Mouse (Mus musculus) embryonic fibroblast, embryonic 13.5 days (primary cell): Measurements from ENCODE around the gene Shank2.

ENCODE experiments used
- CTCF ChIP-seq: IDR thresholded peaks from 2 replicates; pipeline ENCODE4 v1.5.1; 2011; ENCODE audit warnings: mild to moderate bottlenecking, control low read depth, low read length, moderate library complexity, borderline replicate concordance; ENCODE audit not compliant: insufficient read depth
- POLR2A ChIP-seq: IDR thresholded peaks from 2 replicates; pipeline ENCODE4 v1.6.1; 2011; ENCODE audit warnings: low read depth, mild to moderate bottlenecking, control low read depth, low read length, moderate library complexity

GRCm38 (mm10) chr7:144316224-144316623, 314.5 kb downstream of the Shank2 start:
- TF ChIP-seq CTCF (no peak), POLR2A (no peak)
